Mouse (Mus musculus) spleen, adult 2 months (tissue): ENCODE measurements around the gene Nrp2. TPM values are rescaled to one million over a fixed set of nuclear protein-coding genes. Genes with fewer than 3 reads are reported as not detected.
A peak's percentile ranks its signal among the peaks of the same experiment; 100 is the strongest.

Experiments
- DNase-seq, 2 experiments: peaks; one replicate each; pipeline versions ENCODE4 v3.0.0 to v3.0.0-alpha.2; 2012 to 2021; ENCODE audit warnings: low spot score in 2 of 2, low read depth in 1 of 2
- H3K27ac ChIP-seq: fragments of 200-500 bp; 2 replicates; pipeline ENCODE4 v1.5.1; 2012; ENCODE audit warnings: low read length, inconsistent platforms; ENCODE audit not compliant: insufficient read depth
- H3K27me3 ChIP-seq: fragments of 200-500 bp; 2 replicates; pipeline ENCODE4 v1.6.1; 2012; ENCODE audit warnings: mild to moderate bottlenecking, moderate library complexity, low read length, inconsistent platforms; ENCODE audit not compliant: control insufficient read depth, insufficient read depth
- H3K36me3 ChIP-seq: fragments of 200-500 bp; 2 replicates; pipeline ENCODE4 v1.6.1; 2012; ENCODE audit warnings: mild to moderate bottlenecking, low read length, inconsistent platforms; ENCODE audit not compliant: control insufficient read depth, insufficient read depth
- H3K4me1 ChIP-seq: fragments of 200-500 bp; 2 replicates; pipeline ENCODE4 v1.6.1; 2011; ENCODE audit warnings: inconsistent platforms; ENCODE audit not compliant: control insufficient read depth, insufficient read depth, insufficient read length
- H3K4me3 ChIP-seq: fragments of 200-500 bp; 2 replicates; pipeline ENCODE4 v1.5.1; 2011; ENCODE audit warnings: mild to moderate bottlenecking, inconsistent platforms; ENCODE audit not compliant: insufficient read depth, insufficient read length; ENCODE audit errors: extremely low read depth
- CTCF ChIP-seq: fragments of 200-500 bp; IDR thresholded peaks from 2 replicates; pipeline ENCODE4 v1.5.1; 2011; ENCODE audit warnings: mild to moderate bottlenecking, inconsistent platforms; ENCODE audit not compliant: insufficient read depth, insufficient read length, insufficient replicate concordance; ENCODE audit errors: extremely low read depth
- POLR2A ChIP-seq: fragments of 200-500 bp; IDR thresholded peaks from 2 replicates; pipeline ENCODE4 v1.6.1; 2011; ENCODE audit warnings: low read depth, low read length, inconsistent platforms
- WGBS: fragments of 180-500 bp; shearing (Covaris S2); methylation state at CpG from one replicate; pipeline ENCODE4 v1.1.7; 2018; 5-methylcytosine and 5-hydroxymethylcytosine counted together
- polyA plus RNA-seq: library from polyadenylated mRNA; depleted of rRNA; stranded (reverse); fragments of >200 nt; gene quantifications from 2 replicates; pipeline ENCODE4 v1.2.3, GENCODE M21; 2012

The Nrp2 gene
- polyA plus RNA-seq, 1 experiment, result 6.1 TPM

DNA sequence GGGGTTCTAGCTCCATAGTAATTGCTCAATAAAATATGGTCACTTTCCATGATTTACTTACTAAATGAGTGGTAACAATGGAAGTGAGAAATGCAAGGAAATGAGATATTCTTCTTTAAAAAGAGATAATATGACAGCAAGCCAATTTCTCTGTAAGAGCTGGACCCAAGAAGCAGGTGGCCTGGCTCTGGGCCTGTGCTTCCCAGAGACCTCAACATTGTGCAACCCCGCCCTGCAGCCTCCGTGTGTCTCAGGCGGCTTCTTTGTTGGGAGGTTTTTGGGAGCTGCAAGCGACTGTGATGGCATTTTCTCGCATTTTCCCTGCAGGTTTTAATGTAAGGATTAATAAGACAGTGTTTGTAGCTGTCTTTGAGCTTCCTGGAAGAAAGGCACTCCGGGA, 29.0 kb downstream of the Nrp2 start:
- Histone ChIP-seq H3K36me3 (no peaks in the 10 kb centered on the region), H3K4me3 (no peak overlapping the region), H3K27me3 (no peaks in the 10 kb centered on the region), H3K27ac (no peak overlapping the region), H3K4me1 (peaks cover 4% of the 10 kb centered on the region)
- 94% methylated on average over 6 of the region's 6 CpGs for WGBS
- no peak for DNase-seq
- no peak for TF ChIP-seq POLR2A
- TF ChIP-seq CTCF, result no peak

DNA sequence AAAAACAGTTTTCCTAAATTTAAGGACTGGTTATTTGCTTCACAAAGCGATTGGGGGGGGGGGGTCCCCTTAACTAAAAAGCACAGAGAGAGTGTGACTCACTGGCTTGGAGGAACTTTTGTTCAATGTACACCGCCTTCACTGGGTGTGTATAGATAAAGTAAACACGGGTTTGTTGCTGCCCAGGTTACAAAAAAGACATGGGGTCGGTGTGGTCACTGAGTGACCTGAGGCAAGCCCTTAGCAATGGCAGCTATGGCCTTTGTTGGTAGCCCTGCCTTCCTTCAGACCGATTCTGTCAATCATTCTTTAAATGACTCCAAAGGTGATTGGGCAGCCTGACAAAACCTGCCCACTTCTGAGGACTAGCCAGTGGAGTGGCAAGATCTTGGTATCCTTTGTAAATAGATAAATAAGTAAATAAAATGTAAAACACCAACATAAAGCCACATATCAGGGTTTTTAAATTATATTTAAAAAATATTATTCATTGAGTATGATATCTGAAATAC, 31.4 kb downstream of the Nrp2 start:
- DNase-seq, result no peak
- Histone ChIP-seq H3K4me3 (no peak overlapping the region), H3K27ac (no peak overlapping the region), H3K4me1 (peaks cover 4% of the 10 kb centered on the region), H3K36me3 (no peaks in the 10 kb centered on the region), H3K27me3 (no peaks in the 10 kb centered on the region)
- TF ChIP-seq POLR2A (no peak), CTCF (no peak)
- WGBS, result 83% methylated on average over 5 of the region's 5 CpGs

DNA sequence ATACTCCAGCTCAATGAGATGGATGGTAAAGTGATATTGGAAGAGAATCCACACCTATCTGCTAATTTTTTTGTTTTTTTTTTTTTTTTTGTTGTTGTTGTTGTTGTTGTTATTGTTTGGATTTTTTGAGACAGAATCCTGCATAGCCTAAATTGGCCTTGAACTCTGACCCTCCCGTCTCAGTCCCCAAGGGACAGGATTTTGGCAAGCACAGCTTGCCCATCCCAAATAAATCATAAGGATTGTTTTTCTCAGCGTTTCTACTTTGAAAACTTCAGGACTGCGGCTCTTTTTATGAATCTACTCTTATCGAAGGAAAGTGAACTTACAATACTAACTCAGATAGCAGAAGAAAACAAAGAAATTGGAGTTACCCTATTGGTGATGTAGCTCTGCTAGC, 31.9 kb downstream of the Nrp2 start:
- Histone ChIP-seq H3K27ac (no peak overlapping the region), H3K4me1 (peaks cover 4% of the 10 kb centered on the region), H3K36me3 (no peaks in the 10 kb centered on the region), H3K4me3 (no peak overlapping the region), H3K27me3 (no peaks in the 10 kb centered on the region)
- no peak for TF ChIP-seq CTCF
- no peak for TF ChIP-seq POLR2A
- WGBS, result 87% methylated on average over 4 of the region's 4 CpGs
- DNase-seq, result no peak

DNA sequence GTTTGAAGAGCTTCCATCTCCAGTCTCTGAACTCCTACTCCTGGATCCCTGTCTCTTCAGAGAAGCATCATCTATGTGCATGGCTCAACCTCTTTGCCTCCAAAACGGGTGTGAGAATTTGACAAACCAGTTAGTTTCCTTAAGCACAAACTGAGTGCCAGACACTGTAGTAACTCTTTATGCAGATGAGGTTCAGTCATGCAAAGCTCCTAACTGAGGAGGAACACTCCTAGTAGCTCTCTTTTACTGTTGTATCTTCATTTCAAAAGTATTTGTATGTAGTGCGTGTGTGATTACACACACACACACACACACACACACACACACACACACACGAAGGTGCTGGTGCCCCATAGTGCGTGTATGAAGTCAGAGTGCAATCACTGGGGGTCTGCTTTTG, 32.8 kb downstream of the Nrp2 start:
- no peaks in the 10 kb centered on the region for H3K27me3 ChIP-seq
- no peak for TF ChIP-seq CTCF
- TF ChIP-seq POLR2A, result no peak
- DNase-seq, result no peak
- H3K27ac ChIP-seq, result peak overlapping the region; percentile 26
- WGBS, result 64% methylated on average over 4 of the region's 4 CpGs
- no peak overlapping the region for H3K4me3 ChIP-seq
- peaks cover 4% of the 10 kb centered on the region for H3K4me1 ChIP-seq
- H3K36me3 ChIP-seq, result no peaks in the 10 kb centered on the region

DNA sequence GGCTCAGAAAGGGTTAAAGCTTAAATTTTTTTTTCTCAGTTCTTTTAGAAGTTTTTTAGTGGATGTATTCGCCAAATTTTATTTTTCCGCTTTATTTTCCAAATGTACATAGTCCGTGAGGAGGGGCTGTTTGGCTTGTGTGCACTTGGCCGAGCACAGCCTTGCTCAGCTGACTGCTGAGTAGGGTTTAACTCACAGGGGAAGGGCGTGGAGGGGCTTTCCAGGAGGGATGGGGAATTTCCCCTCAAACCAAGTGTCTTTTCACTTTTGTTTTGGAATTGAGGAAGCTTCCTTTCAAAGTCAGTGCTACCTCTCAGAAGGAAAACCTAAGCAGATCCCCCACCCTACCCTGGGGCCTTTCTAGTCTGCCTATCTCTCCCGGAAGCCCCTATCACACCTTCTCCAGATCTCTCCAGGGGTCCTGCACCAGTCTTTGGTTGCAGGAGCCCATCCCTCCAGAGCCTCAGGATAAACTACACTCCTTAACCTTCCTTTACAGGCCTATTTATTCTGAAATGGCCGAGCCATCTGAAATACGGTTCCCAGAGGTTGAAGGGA, 33.4 kb downstream of the Nrp2 start:
- no peak overlapping the region for H3K4me3 ChIP-seq
- WGBS, result 65% methylated on average over 8 of the region's 8 CpGs
- no peaks in the 10 kb centered on the region for H3K36me3 ChIP-seq
- no peaks in the 10 kb centered on the region for H3K27me3 ChIP-seq
- TF ChIP-seq POLR2A (no peak), CTCF (no peak)
- H3K4me1 ChIP-seq, result peaks cover 4% of the 10 kb centered on the region
- DNase-seq, result peak in 1 of 2 experiments; percentile 53
- no peak overlapping the region for H3K27ac ChIP-seq

DNA sequence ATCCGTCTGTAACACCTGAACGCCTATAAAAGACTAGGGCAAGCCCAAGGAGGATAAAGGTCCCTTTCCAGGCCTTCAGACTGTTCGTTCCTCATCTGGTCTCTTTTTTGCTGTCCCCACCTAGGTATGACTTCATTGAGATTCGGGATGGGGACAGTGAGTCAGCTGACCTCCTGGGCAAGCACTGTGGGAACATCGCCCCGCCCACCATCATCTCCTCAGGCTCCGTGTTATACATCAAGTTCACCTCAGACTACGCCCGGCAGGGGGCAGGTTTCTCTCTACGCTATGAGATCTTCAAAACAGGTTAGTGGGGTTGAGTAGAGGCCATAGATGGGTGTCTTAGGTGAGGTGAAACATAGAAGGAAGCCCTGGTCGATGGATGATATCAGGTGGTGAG, 35.1 kb downstream of the Nrp2 start:
- DNase-seq, result no peak
- Histone ChIP-seq H3K36me3 (no peaks in the 10 kb centered on the region), H3K4me1 (peaks cover 4% of the 10 kb centered on the region), H3K4me3 (no peak overlapping the region), H3K27me3 (no peaks in the 10 kb centered on the region), H3K27ac (no peak overlapping the region)
- WGBS, result 89% methylated on average over 11 of the region's 11 CpGs
- no peak for TF ChIP-seq CTCF
- TF ChIP-seq POLR2A, result no peak

DNA sequence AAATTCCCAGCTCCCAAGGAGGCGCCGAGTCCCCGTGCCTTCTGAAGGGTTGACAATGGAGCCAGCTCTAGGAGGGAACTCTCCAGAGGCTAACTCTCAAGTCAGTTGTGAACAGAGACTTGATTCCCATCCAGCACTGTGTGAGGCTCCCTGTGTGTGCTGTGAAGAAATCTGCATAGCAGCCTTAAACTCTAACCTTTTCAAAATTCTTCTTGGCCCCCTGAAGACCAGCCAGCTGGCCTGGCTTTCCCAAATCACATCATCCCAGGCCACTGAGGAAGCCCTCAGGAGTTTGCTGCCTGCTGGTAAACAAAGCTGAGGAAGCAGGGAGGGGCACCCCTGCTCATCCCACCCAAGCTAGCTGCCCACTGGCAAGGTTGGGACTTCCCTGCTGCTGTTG, 39.0 kb downstream of the Nrp2 start:
- no peaks in the 10 kb centered on the region for H3K4me1 ChIP-seq
- WGBS, result 88% methylated on average over 3 of the region's 3 CpGs
- H3K27me3 ChIP-seq, result no peaks in the 10 kb centered on the region
- TF ChIP-seq CTCF (no peak), POLR2A (no peak)
- no peak overlapping the region for H3K27ac ChIP-seq
- DNase-seq, result no peak
- H3K4me3 ChIP-seq, result no peak overlapping the region
- no peaks in the 10 kb centered on the region for H3K36me3 ChIP-seq
